In genomic region chr6:31080691-31081090, GRCm38 (mm10) we compare ENCODE assay signal across 19 mouse cellular contexts.
DNase-seq lines count a peak whose midpoint lies in the region; ATAC-seq lines count a peak whose summit lies in the region.
"Had no signal": no experiment of that assay in that cellular context is flagged by ENCODE, and none has a peak within 500 bp of the region (broad histone marks: within the 10 kb centered on the region; RNA-seq: fewer than 3 reads in every experiment).

No protein-coding gene starts in this region.

- peaks cover 31% of the 10 kb centered on the region for H3K4me1 ChIP-seq in forebrain, embryonic 13.5 days

- peak overlapping the region; percentile 90 for H3K27ac ChIP-seq in macrophage
- no peak overlapping the region for H3K27ac ChIP-seq in forebrain, embryonic 13.5 days
- H3K27ac ChIP-seq: limb, embryonic 12.5 days; liver, embryonic 15.5 days had no signal

- ATAC-seq in forebrain, embryonic 13.5 days = no peak
- ATAC-seq: forebrain, embryonic 16.5 days; inflammation-experienced regulatory T-cells, adult 6 months had no signal

- no peak overlapping the region for H3K4me2 ChIP-seq in forebrain, embryonic 13.5 days
- H3K4me2 ChIP-seq: limb, embryonic 12.5 days; liver, embryonic 15.5 days had no signal

- intact Hi-C loops in heart, postnatal 25 days (cut with DNase I) = loop anchor here (5.0 kb wide), 1 partner anchor 47 kb away; no protein-coding TSS in a partner anchor

- peaks cover 74% of the 10 kb centered on the region for H3K79me2 ChIP-seq in macrophage (ENCODE audit: inconsistent target)

- H3K27me3 ChIP-seq in forebrain, embryonic 13.5 days = no peaks in the 10 kb centered on the region
- H3K27me3 ChIP-seq: limb, embryonic 12.5 days; liver, embryonic 15.5 days had no signal

- peak; percentile 65 to 80 for DNase-seq in adrenal gland, adult (ENCODE audit: inconsistent age in 2 of 2, low spot score in 1 of 2)
- no peak for DNase-seq in adrenal gland, postnatal 4 days (ENCODE audit: low spot score in 2 of 2)
- DNase-seq in 3134 (ENCODE audit: extremely low read depth, insufficient read length, low spot score) = peak; percentile 74
- peak; percentile 45 for DNase-seq in Muller cell, postnatal 12 days (ENCODE audit: inconsistent ontology term)
- DNase-seq in heart, postnatal 25 days (ENCODE audit: low spot score) = no peak
- DNase-seq in cerebellum, adult 9-11 months = no peak
- DNase-seq: cerebellum, postnatal 14 days; gastrocnemius, postnatal 14 days; kidney, adult 9 months; lung, postnatal 36 days; midbrain, embryonic 14.5 days; right cerebral cortex, postnatal 25 days had no signal

- no peak overlapping the region for H3K4me3 ChIP-seq in macrophage (ENCODE audit: inconsistent target)
- no peak overlapping the region for H3K4me3 ChIP-seq in forebrain, embryonic 13.5 days
- H3K4me3 ChIP-seq: erythroblast, embryonic 14.5 days; limb, embryonic 12.5 days; liver, embryonic 15.5 days had no signal

- H3K36me3 ChIP-seq in macrophage (ENCODE audit: inconsistent target) = peaks cover 39% of the 10 kb centered on the region; the same call in 1 of the 2 replicates
- H3K36me3 ChIP-seq in forebrain, embryonic 13.5 days (ENCODE audit: poor library complexity, severe bottlenecking) = no peaks in the 10 kb centered on the region
- H3K36me3 ChIP-seq: limb, embryonic 12.5 days; liver, embryonic 15.5 days had no signal

- H3K9ac ChIP-seq in forebrain, embryonic 13.5 days = no peak overlapping the region
- H3K9ac ChIP-seq: limb, embryonic 12.5 days; liver, embryonic 15.5 days had no signal

- 37% methylated on average over 9 of the region's 9 CpGs for WGBS in macrophage (ENCODE audit: missing documents)
- WGBS in forebrain, embryonic 13.5 days = 94% methylated on average over 9 of the region's 9 CpGs

- no peaks in the 10 kb centered on the region for H3K9me3 ChIP-seq in forebrain, embryonic 13.5 days (replicated peaks)
- H3K9me3 ChIP-seq: limb, embryonic 12.5 days; liver, embryonic 15.5 days had no signal

Comparison
In these comparisons a context has a peak if more than half of its experiments do, and no peak if none do; other contexts are left out.
1. DNase-seq: peak in adrenal gland, adult (2 of 2), 3134 (single experiment) and Muller cell, postnatal 12 days (single experiment); none in adrenal gland, postnatal 4 days (0 of 2), heart, postnatal 25 days (single experiment) and cerebellum, adult 9-11 months (single experiment).